In genomic region chr7:141981237-141981636, GRCm38 (mm10) we compare ENCODE assay signal across 30 mouse cellular contexts. TPM values are rescaled to one million over a fixed set of nuclear protein-coding genes. Genes with fewer than 3 reads are reported as not detected.
"Had no signal": no experiment of that assay in that cellular context is flagged by ENCODE, and none has a peak within 500 bp of the region (broad histone marks: within the 10 kb centered on the region; RNA-seq: fewer than 3 reads in every experiment).

No protein-coding gene starts in this region.

- H3K4me2 ChIP-seq: heart, embryonic 13.5 days; heart, embryonic 15.5 days; hindbrain, embryonic 12.5 days; hindbrain, embryonic 13.5 days; hindbrain, embryonic 14.5 days; hindbrain, embryonic 15.5 days; intestine, embryonic 15.5 days; kidney, embryonic 15.5 days had no signal

- DNase-seq: heart, postnatal 10 days; heart, postnatal 14 days; heart, postnatal 36 days; heart, postnatal 4 days; kidney, adult 11 months; kidney, adult 18-20 months; kidney, adult 2 months; kidney, adult 8-10 months; kidney, adult 9 months; kidney, postnatal 10 days; kidney, postnatal 14 days; kidney, postnatal 25 days; kidney, postnatal 36 days; kidney, postnatal 4 days; layer of hippocampus, adult 9-11 months; layer of hippocampus, postnatal 36 days had no signal

- H3K27me3 ChIP-seq: heart, embryonic 13.5 days; heart, embryonic 15.5 days; hindbrain, embryonic 12.5 days; hindbrain, embryonic 13.5 days; hindbrain, embryonic 15.5 days; intestine, embryonic 15.5 days; kidney, embryonic 15.5 days had no signal

- H3K9me3 ChIP-seq: heart, embryonic 13.5 days; heart, embryonic 15.5 days; hindbrain, embryonic 10.5 days; hindbrain, embryonic 12.5 days; hindbrain, embryonic 13.5 days; hindbrain, embryonic 15.5 days; intestine, embryonic 15.5 days; kidney, embryonic 15.5 days had no signal

- H3K4me1 ChIP-seq: heart, embryonic 13.5 days; heart, embryonic 15.5 days; hindbrain, embryonic 10.5 days; hindbrain, embryonic 12.5 days; intestine, embryonic 15.5 days; kidney, embryonic 15.5 days had no signal

- H3K36me3 ChIP-seq: heart, embryonic 13.5 days; heart, embryonic 15.5 days; intestine, embryonic 15.5 days; kidney, embryonic 15.5 days had no signal

- H3K27ac ChIP-seq: heart, embryonic 13.5 days; heart, embryonic 15.5 days; hindbrain, embryonic 10.5 days; hindbrain, embryonic 12.5 days; hindbrain, embryonic 13.5 days; hindbrain, embryonic 14.5 days; hindbrain, embryonic 15.5 days; hindbrain, postnatal 0 days; intestine, embryonic 15.5 days; kidney, embryonic 15.5 days; kidney, postnatal 0 days; layer of hippocampus, adult 2 months; left cerebral cortex, adult 2 months had no signal

- H3K9ac ChIP-seq: heart, embryonic 13.5 days; heart, embryonic 15.5 days; hindbrain, embryonic 12.5 days; hindbrain, embryonic 13.5 days; hindbrain, embryonic 14.5 days; hindbrain, embryonic 15.5 days; intestine, embryonic 15.5 days; kidney, embryonic 15.5 days had no signal

- H3K4me3 ChIP-seq: heart, embryonic 13.5 days; heart, embryonic 15.5 days; hindbrain, embryonic 10.5 days; hindbrain, embryonic 12.5 days; hindbrain, embryonic 13.5 days; hindbrain, embryonic 15.5 days; intestine, embryonic 15.5 days; kidney, embryonic 15.5 days; layer of hippocampus, adult 2 months; left cerebral cortex, adult 2 months had no signal

RNA-seq across cellular contexts. Expression of gene Brsk2, which starts 31.7 kb away (rescaled TPM):
- total RNA-seq: hematopoietic stem cell, adult 5-6 weeks had no signal
